Mouse (Mus musculus): Measurements from ENCODE around the gene Cyb561d2. TPM values are rescaled to one million over a fixed set of nuclear protein-coding genes. Genes with fewer than 3 reads are reported as not detected.

The Cyb561d2 gene
- total and polyA plus RNA-seq, 3 experiments, result 37.8 to 38.1 TPM; not detected in 1

DNA sequence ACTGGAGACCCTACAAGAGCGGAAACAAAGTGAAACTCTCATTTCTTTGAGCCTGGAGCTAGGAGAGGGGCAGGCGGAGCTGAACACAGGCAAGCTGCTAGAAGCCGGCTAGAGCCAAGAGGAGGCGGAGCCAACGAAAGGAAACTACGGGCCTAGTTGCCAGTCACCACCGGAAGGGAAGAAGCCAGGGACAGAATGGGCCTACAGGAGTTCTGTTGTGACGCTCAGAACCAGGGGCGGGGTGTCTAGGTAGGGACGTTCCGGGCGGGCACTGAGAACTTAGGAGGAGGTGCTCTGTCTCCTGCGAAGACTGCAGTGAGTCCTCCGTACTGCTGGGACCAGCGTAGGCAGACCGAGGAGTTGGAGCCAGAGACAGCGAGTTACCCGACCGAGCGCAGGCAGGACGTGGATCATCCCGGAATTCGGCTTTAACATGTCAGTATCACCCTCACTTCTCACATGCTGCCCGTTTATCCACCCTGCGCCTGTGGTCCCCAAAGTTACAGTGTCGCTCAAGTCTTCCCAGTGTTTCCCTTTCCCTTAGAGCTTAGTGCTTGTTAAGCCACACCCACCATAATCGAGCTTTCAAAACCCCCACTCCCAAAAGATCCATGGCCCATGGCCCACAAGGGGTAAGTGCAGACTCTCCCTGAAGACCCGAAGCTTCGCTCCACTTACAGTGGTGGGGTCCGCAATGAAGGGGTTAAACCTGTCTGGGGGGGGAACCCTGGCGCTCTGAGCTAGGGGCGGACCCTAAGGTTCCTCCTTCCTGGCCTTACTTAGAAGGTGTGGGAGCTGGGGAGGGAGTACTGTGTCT, 38.7 kb upstream of the Cyb561d2 start, which contains the start of gene Hyal3 (continued):
- TF ChIP-seq NELFE (IDR thresholded peaks at IDR 0.05; ENCODE audit: low read depth, low read length), result peak; percentile 73
- TF ChIP-seq ZNF384 (IDR thresholded peaks at IDR 0.05; ENCODE audit: low read depth, low read length), result no peak
- TF ChIP-seq UBTF (IDR thresholded peaks at IDR 0.05; ENCODE audit: borderline replicate concordance, insufficient read depth, low read depth, low read length), result 0 out of 2 replicates have a peak, but pooled peaks have one; percentile 64
- TF ChIP-seq SIN3A (IDR thresholded peaks at IDR 0.05; ENCODE audit: low read length), result peak; percentile 46

DNA sequence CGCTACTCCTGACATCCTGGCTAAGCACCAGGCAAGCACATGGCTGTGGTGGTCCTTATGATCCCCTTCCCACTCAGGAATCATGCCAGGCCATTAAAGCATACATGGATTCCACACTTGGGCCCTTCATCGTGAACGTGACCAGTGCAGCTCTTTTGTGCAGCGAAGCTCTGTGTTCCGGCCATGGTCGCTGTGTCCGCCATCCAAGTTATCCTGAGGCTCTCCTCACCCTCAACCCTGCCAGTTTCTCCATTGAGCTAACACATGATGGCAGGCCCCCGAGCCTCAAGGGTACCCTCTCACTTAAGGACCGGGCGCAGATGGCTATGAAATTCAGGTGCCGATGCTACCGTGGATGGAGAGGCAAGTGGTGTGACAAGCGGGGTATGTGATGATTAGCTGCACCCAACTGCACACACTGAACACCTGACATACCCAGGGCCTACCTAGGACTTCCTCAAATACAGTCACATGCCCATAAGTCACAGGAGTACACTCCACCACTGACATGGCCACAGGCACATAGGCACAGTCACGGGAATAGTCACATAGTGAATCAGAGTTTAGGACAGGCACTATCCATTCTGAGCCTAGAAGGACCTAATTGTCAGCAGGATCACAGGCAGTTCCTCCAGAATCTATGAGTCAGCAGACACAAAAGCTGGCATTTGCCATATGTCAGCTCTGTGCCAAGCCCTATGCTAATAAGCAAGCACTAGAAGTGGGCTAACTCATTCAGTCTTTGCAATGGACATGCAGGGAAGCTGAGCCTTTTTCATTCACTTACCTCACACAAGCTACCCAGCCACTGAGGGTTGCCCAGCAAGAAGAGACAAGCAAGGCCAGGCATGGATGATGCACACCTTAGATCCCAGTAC, 37.3 kb upstream of the Cyb561d2 start:
- Histone ChIP-seq H3K4me1 (ENCODE audit: control insufficient read depth in 1 of 2, insufficient read depth in 2 of 2, low read length in 2 of 2) (peaks cover 2 to 32% of the 10 kb centered on the region in 2 experiments; a peak in 3 of 4 replicates), H3K36me3 (ENCODE audit: control insufficient read depth in 1 of 2, insufficient read depth in 2 of 2, low read length in 2 of 2) (peaks cover 0 to 10% of the 10 kb centered on the region in 2 experiments; a peak in 2 of 4 replicates), H3K27me3 (ENCODE audit: control insufficient read depth in 1 of 2, insufficient read depth in 2 of 2, low read length in 2 of 2) (no peaks in the 10 kb centered on the region), H3K27ac (ENCODE audit: control insufficient read depth, low read depth, low read length) (peak overlapping the region; percentile 13), H3K4me3 (ENCODE audit: control insufficient read depth in 1 of 2, insufficient read depth in 1 of 2, low read depth in 2 of 2, low read length in 2 of 2) (no peak overlapping the region; a peak in 1 of 4 replicates), H3K9ac (ENCODE audit: control insufficient read depth, low read depth, low read length, poor library complexity, severe bottlenecking) (no peak overlapping the region), H3K79me2 (ENCODE audit: control insufficient read depth, insufficient read depth, low read length, poor library complexity) (peaks cover 30% of the 10 kb centered on the region), H3K9me3 (replicated peaks; ENCODE audit: insufficient read depth, low read length) (no peaks in the 10 kb centered on the region)
- TF ChIP-seq RCOR1 (IDR thresholded peaks at IDR 0.05; ENCODE audit: low read depth, low read length) (no peak), SIN3A (IDR thresholded peaks at IDR 0.05; ENCODE audit: low read length) (peak; percentile 43; the same call in 1 of the 2 replicates), USF1 (IDR thresholded peaks at IDR 0.05; ENCODE audit: low read depth, low read length) (peak; percentile 68), E2F4 (IDR thresholded peaks at IDR 0.05; ENCODE audit: borderline replicate concordance, low read depth, low read length) (no peak)
- DNase-seq (ENCODE audit: low read depth, low spot score), result no peak

DNA sequence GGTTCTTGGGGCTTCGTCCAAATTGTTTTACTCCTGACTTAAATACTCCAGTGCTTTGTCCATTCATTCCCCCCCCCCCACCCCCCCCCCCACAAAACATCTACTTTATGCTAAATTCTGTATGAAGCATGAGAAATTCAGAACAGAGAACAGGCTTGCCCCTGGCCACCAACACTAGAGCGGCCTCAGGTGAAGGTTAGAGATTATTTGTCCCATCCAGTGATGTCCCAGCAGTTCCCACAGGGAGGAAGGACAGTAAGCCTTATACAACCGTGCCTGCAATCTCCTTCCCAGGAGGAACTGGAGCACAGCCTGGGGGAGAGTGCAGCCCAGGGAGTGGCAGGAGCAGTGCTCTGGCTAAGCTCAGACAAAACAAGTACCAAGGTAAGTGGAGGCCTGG, 36.6 kb upstream of the Cyb561d2 start, which contains the start of gene Naa80:
Gene Naa80, plus strand, starts transcription at position 301 of the 400 bp plus-strand sequence.
- Histone ChIP-seq H3K79me2 (ENCODE audit: control insufficient read depth, insufficient read depth, low read length, poor library complexity) (peaks cover 28% of the 10 kb centered on the region), H3K4me3 (ENCODE audit: control insufficient read depth in 1 of 2, insufficient read depth in 1 of 2, low read depth in 2 of 2, low read length in 2 of 2) (no peak within 1 kb of the TSS; a peak in 1 of 4 replicates), H3K27ac (ENCODE audit: control insufficient read depth, low read depth, low read length) (peak within 1 kb of the TSS; percentile 13), H3K27me3 (ENCODE audit: control insufficient read depth in 1 of 2, insufficient read depth in 2 of 2, low read length in 2 of 2) (no peaks in the 10 kb centered on the region), H3K4me1 (ENCODE audit: control insufficient read depth in 1 of 2, insufficient read depth in 2 of 2, low read length in 2 of 2) (peaks cover 2 to 32% of the 10 kb centered on the region in 2 experiments; a peak in 3 of 4 replicates), H3K9me3 (replicated peaks; ENCODE audit: insufficient read depth, low read length) (no peaks in the 10 kb centered on the region), H3K9ac (ENCODE audit: control insufficient read depth, low read depth, low read length, poor library complexity, severe bottlenecking) (no peak within 1 kb of the TSS), H3K36me3 (ENCODE audit: control insufficient read depth in 1 of 2, insufficient read depth in 2 of 2, low read length in 2 of 2) (peaks cover 0 to 10% of the 10 kb centered on the region in 2 experiments; a peak in 2 of 4 replicates)
- TF ChIP-seq JUND (IDR thresholded peaks at IDR 0.05; ENCODE audit: low read depth, low read length), result no peak
- no peak for TF ChIP-seq NELFE (IDR thresholded peaks at IDR 0.05; ENCODE audit: low read depth, low read length)
- TF ChIP-seq E2F4 (IDR thresholded peaks at IDR 0.05; ENCODE audit: borderline replicate concordance, low read depth, low read length), result no peak
- no peak for TF ChIP-seq TCF12 (IDR thresholded peaks at IDR 0.05; ENCODE audit: low read depth, low read length)
- no peak for TF ChIP-seq GATA1 (IDR thresholded peaks at IDR 0.05; ENCODE audit: low read depth, low read length)
- TF ChIP-seq USF1 (IDR thresholded peaks at IDR 0.05; ENCODE audit: low read depth, low read length), result no peak
- TF ChIP-seq ZC3H11A (IDR thresholded peaks at IDR 0.05; ENCODE audit: low read depth, low read length), result no peak
- TF ChIP-seq ELF1 (IDR thresholded peaks at IDR 0.05; ENCODE audit: low read depth, low read length), result no peak
- TF ChIP-seq MAFK (IDR thresholded peaks at IDR 0.05; ENCODE audit: borderline replicate concordance, low read depth, low read length), result no peak
- no peak for TF ChIP-seq UBTF (IDR thresholded peaks at IDR 0.05; ENCODE audit: borderline replicate concordance, insufficient read depth, low read depth, low read length)
- TF ChIP-seq MXI1 (IDR thresholded peaks at IDR 0.05; ENCODE audit: low read depth, low read length), result no peak
- no peak for TF ChIP-seq RAD21 (IDR thresholded peaks at IDR 0.05; ENCODE audit: low read depth, low read length)
- no peak for TF ChIP-seq ZNF384 (IDR thresholded peaks at IDR 0.05; ENCODE audit: low read depth, low read length)
- no peak for TF ChIP-seq ETS1 (IDR thresholded peaks at IDR 0.05; ENCODE audit: low read depth, low read length)
- TF ChIP-seq POLR2AphosphoS5 (IDR thresholded peaks at IDR 0.05; ENCODE audit: borderline replicate concordance, low read depth, low read length), result no peak
- TF ChIP-seq POLR2AphosphoS2 (IDR thresholded peaks at IDR 0.05; ENCODE audit: low read length), result no peak
- no peak for TF ChIP-seq ZMIZ1 (IDR thresholded peaks at IDR 0.05; ENCODE audit: low read depth, low read length)
- no peak for TF ChIP-seq SMC3 (IDR thresholded peaks at IDR 0.05; ENCODE audit: low read depth, low read length)
- DNase-seq (ENCODE audit: low read depth, low spot score), result no peak

All from MEL (cell line).